Mouse (Mus musculus): ENCODE measurements around the gene Krtap2-4.

DNA sequence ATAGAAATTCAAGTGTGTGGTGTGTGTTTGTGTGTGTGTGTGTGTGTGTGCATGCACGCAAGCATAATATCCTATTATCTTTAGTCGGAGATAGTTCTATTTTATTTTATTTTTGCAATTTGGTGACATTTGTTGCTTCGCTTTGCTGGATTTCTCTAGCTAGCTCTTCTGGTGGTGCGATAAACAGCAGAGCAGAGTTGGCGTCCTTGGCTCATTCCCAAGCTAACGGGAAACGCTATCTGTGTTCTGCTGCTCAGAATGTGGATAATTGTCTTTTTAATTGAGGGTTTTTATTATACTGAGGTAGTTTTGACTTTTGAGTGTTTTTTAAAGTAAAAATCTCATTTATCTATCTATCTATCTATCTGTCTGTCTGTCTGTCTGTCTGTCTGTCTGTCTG, 29.6 kb downstream of the Krtap2-4 start:
- TF ChIP-seq POLR2A (IDR thresholded peaks at IDR 0.05; ENCODE audit: low read depth, low read length) (no peak), CTCF (IDR thresholded peaks at IDR 0.05; ENCODE audit: extremely low read depth, insufficient read length, insufficient replicate concordance, low read depth, low read length) (no peak)
